Mouse (Mus musculus) left cerebral cortex, postnatal 14 days (tissue): ENCODE measurements around the gene Copg2. TPM values are rescaled to one million over a fixed set of nuclear protein-coding genes. Genes with fewer than 3 reads are reported as not detected.

Experiments
- DNase-seq, 2 experiments: peaks; one replicate each; pipeline ENCODE4 v3.0.0; 2021 to 2022; ENCODE audit warnings: low spot score in 2 of 2, mixed read lengths in 1 of 2
- intact Hi-C: fragments of 180-260 bp; cut with DNase I; formaldehyde crosslinking; loops from one replicate; pipeline ENCODE4 v1.15.1; 2025
- total RNA-seq, 2 experiments: library from RNA; stranded (reverse); gene quantifications; 2 replicates each; pipeline ENCODE4 v1.2.3; 2021

The Copg2 gene
- total RNA-seq, 2 experiments from 2014 or later: 53.3 to 54.3 TPM

- intact Hi-C loops: loop anchor here (1.0 kb wide), 1 partner anchor 334 kb away; no protein-coding TSS in a partner anchor
These were observed 159.6 kb downstream of the Copg2 start for GRCm38 (mm10) chr6:30736864-30737547.

GRCm38 (mm10) chr6:30736372-30736762 lies 160.2 kb downstream of the Copg2 start:
- DNase-seq: no peak
- intact Hi-C loops: no loop called here

More at GRCm38 (mm10) chr6:30736864-30737547, 159.6 kb downstream of the Copg2 start:
- DNase-seq: peak; percentile 77

DNA sequence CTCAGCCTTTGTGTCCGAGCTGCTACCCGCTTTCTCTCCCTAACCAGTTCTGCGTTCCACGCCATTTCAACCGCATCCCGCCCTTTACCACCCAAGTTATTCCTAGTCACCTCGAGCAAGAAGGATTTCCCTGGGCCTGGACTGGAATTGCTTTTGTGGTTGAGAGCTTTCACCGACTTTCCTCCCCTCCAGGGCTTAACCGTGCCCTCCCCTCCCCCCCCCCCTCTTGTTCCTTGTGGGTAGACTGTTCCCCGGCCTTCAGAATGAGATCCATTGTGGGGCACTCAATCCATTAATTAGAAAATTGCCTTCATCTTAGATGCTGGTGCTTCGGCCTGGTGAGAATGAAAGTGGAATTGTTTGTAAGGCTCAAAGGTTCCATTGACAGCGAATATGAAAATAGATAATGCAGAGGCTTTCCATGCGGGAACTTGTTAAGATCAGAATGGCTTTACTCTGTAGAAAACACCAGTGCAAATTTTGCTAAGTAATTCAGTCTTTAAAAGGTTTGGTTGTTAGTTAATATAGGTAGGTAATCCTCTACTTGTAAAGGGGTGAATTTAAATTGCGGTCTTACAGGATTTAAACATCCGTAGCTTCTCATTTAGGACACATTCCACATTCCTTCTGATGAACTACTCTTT lies 160.7 kb downstream of the Copg2 start:
- no peak for DNase-seq
- intact Hi-C loops: no loop called here

DNA sequence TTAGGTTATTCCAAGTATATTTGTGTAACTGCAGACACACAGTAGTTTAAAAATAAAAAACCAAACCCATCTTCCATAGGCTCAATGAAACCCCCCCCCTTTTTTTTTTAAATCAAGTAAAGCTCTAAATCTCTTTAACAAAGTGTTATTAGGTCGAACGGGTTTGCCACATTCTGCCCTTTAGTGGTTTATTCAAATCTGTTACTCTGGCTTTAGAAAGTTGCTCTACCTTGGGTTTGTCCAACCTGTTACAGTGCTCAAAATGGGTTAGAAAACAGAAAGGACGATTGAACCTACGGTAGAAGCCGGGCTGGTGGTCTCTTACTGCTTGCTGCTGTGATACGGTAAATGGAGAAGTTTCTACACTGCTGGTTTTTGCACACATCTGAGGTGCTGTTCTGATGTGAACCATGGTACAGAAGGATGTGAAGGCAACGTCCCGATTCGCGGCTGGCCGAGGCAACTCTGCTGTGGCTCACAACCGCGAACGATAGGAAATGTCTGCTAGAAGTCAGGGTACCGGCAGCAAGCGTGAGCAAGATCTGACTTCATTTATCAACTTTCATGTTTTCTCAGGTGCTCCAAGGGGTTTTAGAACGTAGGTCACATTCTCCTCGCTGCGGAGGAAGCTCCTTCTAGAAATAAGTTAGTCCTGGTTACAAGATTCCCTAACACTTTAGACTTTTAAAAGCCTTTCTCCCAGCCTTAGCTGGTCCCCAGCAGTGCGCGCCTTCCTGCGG lies 161.4 kb downstream of the Copg2 start:
- DNase-seq: peak in 1 of 2 experiments; percentile 10
- intact Hi-C loops: no loop called here

DNA sequence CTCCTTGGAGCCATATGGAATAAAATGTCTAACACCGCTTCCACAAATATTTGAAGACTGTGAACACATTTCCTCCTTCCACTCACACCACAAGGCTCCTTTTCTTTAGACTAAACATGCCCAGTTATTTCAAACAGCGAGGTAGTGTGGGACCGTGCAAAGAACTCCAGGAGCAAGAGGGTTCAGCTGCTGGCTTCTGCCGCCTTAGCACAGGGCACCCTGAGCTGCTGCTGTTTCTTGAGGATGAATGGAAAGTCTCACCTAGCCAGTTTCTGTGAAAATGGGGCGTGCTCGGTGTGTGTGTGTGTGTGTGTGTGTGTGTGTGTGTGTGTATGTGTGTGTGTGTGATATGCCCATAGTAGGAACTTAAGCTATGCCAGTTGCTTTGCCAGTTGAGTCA lies 162.1 kb downstream of the Copg2 start:
- intact Hi-C loops: no loop called here

DNA sequence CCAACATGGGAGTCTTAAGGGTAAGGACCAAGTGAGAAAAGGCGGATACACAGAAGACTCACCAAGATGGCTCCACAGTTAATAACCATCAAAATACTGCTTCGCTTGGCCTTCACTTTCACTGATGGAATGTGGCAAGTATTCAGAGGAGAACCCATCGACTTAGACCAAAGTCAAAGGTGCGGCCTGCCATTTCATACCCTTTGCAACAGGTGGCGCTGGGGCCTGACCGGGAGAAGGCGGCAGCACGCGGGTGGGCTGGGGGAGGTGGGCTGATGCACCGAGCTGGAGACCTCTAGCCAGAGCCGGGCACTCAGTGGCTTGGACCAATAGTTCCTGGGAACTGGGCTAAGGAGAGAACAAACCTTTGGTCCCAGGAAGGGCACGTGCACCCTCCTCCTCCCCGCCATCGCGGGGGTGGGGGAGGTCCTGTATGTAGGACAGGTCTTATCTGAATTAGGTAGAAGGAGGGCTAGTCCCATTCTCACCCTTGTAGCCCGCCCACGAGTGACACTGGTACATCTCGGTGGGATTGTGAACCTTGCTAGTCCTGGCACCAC lies 163.9 kb downstream of the Copg2 start:
- intact Hi-C loops: no loop called here
- DNase-seq: no peak

More for the DNA sequence above, 162.1 kb downstream of the Copg2 start:
- DNase-seq: no peak

- DNase-seq: no peak
- intact Hi-C loops: no loop called here
These were observed 166.2 kb downstream of the Copg2 start for GRCm38 (mm10) chr6:30730301-30730971.

DNA sequence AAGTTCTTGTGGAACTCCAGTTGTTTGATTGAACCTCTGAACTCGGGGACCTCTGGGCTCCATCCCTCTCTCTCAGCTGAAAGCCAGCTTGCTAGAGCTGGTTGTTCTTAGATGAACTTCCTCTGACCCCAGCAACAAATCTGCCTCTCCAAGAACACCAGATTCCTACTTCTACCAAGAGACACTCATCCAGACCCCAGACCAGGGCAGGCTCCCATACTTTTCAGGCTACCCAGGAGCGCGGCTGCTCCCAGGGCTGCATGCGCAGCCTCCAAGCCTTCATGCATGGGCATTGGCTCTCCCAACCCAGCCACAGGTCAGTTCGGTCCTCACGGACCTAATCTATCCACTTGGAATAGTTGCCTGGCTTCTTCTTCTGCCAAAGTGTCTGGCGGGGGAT lies 173.3 kb downstream of the Copg2 start, which contains the start of gene Mest:
Gene Mest (plus strand): TSS at position 217 of the 400 bp plus-strand sequence.
- intact Hi-C loops: no loop called here

GRCm38 (mm10) chr6:30722385-30723164 lies 174.0 kb downstream of the Copg2 start:
- intact Hi-C loops: no loop called here
- no peak for DNase-seq

More for the DNA sequence above, 173.3 kb downstream of the Copg2 start, which contains the start of gene Mest:
- no peak for DNase-seq

DNA sequence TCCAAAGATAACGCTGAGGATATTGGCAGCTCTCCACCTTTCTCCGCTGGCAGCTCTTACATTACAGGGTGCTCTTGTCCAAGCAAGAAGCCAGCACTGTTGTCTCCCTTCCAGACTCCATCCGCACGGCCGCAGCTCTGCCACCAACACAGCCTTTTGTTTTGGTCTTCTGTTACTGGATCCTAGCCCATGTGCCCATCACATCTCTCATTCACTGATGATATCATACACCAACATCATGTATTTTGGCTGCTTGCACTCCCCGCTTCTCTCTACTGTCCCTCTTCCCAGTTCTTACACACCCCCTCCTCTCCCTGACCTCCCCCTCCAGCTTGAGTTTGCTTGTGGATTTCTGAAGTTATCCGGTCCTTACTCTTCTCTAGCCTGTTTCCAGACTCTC lies 179.8 kb downstream of the Copg2 start:
- intact Hi-C loops: no loop called here

DNA sequence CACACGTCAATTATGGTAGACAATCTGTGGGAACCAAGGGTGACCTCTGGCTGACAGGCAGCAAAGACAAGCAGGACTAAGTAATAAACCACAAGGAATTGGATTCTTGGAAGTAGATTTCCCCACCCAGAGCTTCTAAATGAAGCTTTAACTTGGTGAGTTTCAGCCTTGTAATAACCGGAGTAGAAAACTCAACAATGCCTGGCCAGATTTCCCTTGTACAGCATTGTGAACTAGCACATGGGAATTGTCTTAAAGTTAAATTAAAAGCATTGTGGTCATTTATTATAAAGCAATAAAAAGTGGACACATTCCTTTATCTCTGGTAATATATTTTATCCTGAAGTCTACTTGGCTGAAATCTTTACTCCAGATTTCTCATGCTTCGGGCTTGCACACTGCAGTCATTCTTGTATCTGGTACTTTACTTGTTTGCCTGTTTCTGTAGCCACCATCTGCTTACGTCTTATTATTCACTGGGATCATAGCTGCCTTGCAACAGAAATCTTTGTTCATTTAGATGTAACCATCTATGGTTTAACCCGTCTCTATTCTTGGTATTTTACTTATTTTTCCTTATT lies 181.6 kb downstream of the Copg2 start:
- DNase-seq: no peak
- intact Hi-C loops: no loop called here

More for the DNA sequence above, 179.8 kb downstream of the Copg2 start:
- DNase-seq: no peak

GRCm38 (mm10) chr6:30713896-30714295 lies 182.7 kb downstream of the Copg2 start:
- intact Hi-C loops: no loop called here

GRCm38 (mm10) chr6:30713455-30713854 lies 183.1 kb downstream of the Copg2 start:
- intact Hi-C loops: no loop called here
- DNase-seq: no peak

More at GRCm38 (mm10) chr6:30713896-30714295, 182.7 kb downstream of the Copg2 start:
- DNase-seq: no peak

- DNase-seq: no peak
- intact Hi-C loops: no loop called here
These were observed 184.1 kb downstream of the Copg2 start for GRCm38 (mm10) chr6:30712484-30712883.

GRCm38 (mm10) chr6:30711365-30711763 lies 185.2 kb downstream of the Copg2 start:
- intact Hi-C loops: no loop called here

GRCm38 (mm10) chr6:30710371-30711364 lies 185.9 kb downstream of the Copg2 start:
- intact Hi-C loops: no loop called here

More at GRCm38 (mm10) chr6:30711365-30711763, 185.2 kb downstream of the Copg2 start:
- no peak for DNase-seq

GRCm38 (mm10) chr6:30709115-30709514 lies 187.5 kb downstream of the Copg2 start:
- intact Hi-C loops: no loop called here

More at GRCm38 (mm10) chr6:30710371-30711364, 185.9 kb downstream of the Copg2 start:
- no peak for DNase-seq

More at GRCm38 (mm10) chr6:30709115-30709514, 187.5 kb downstream of the Copg2 start:
- no peak for DNase-seq
